Mouse (Mus musculus) MEL (cell line): Measurements from ENCODE around the gene Klf14.

ENCODE experiments used
- CHD1 ChIP-seq: IDR thresholded peaks from 2 replicates; pipeline ENCODE4 v1.6.1; 2012; ENCODE audit warnings: low read depth, mild to moderate bottlenecking, inconsistent platforms, low read length, improper control_type of control experiment
- CTCF ChIP-seq, 3 experiments: IDR thresholded peaks in 2 of 3; conservative IDR thresholded peaks in 1 of 3; 2 replicates each; pipeline ENCODE4 v1.5.1; 2011 to 2012; ENCODE audit warnings: low read length in 3 of 3, low read depth in 2 of 3, mild to moderate bottlenecking in 2 of 3, improper control_type of control experiment in 1 of 3, inconsistent platforms in 1 of 3, mixed read lengths in 1 of 3, moderate library complexity in 1 of 3; ENCODE audit not compliant: control insufficient read depth in 1 of 3, insufficient read depth in 1 of 3, poor library complexity in 1 of 3, severe bottlenecking in 1 of 3
- EP300 ChIP-seq, 2 experiments: IDR thresholded peaks; 2 replicates each; pipeline ENCODE4 v1.6.1; 2011; ENCODE audit warnings: improper control_type of control experiment in 2 of 2, low read length in 2 of 2, low read depth in 1 of 2, mild to moderate bottlenecking in 1 of 2
- GABPA ChIP-seq: IDR thresholded peaks from 2 replicates; pipeline ENCODE4 v1.6.1; 2012; ENCODE audit warnings: low read depth, mild to moderate bottlenecking, inconsistent platforms, low read length, improper control_type of control experiment, moderate library complexity
- HCFC1 ChIP-seq: IDR thresholded peaks from 2 replicates; pipeline ENCODE4 v1.6.1; 2012; ENCODE audit warnings: low read depth, mild to moderate bottlenecking, inconsistent platforms, low read length, improper control_type of control experiment, moderate library complexity
- KAT2A ChIP-seq: conservative IDR thresholded peaks from 2 replicates; pipeline ENCODE4 v1.6.1; 2012; ENCODE audit warnings: low read depth, low read length, improper control_type of control experiment, inconsistent platforms
- MAX ChIP-seq: IDR thresholded peaks from 2 replicates; pipeline ENCODE4 v1.6.1; 2011; ENCODE audit warnings: low read length, improper control_type of control experiment
- MEF2A ChIP-seq: IDR thresholded peaks from 2 replicates; pipeline ENCODE4 v1.6.1; 2014; ENCODE audit warnings: low read depth, mild to moderate bottlenecking, inconsistent platforms, low read length, improper control_type of control experiment; ENCODE audit not compliant: poor library complexity, insufficient replicate concordance, severe bottlenecking; ENCODE audit errors: extremely low read depth
- POLR2A ChIP-seq, 2 experiments: IDR thresholded peaks; 2 replicates each; pipeline ENCODE4 v1.6.1; 2011 to 2012; ENCODE audit warnings: low read length in 2 of 2, mild to moderate bottlenecking in 2 of 2, control low read depth in 1 of 2, improper control_type of control experiment in 1 of 2, low read depth in 1 of 2, moderate library complexity in 1 of 2; ENCODE audit not compliant: control insufficient read depth in 1 of 2, insufficient read depth in 1 of 2, poor library complexity in 1 of 2
- RAD21 ChIP-seq: IDR thresholded peaks from 2 replicates; pipeline ENCODE4 v1.6.1; 2011; ENCODE audit warnings: mild to moderate bottlenecking, low read depth, low read length, improper control_type of control experiment
- TAL1 ChIP-seq: IDR thresholded peaks from 2 replicates; pipeline ENCODE4 v1.6.1; 2012; ENCODE audit warnings: mild to moderate bottlenecking, inconsistent platforms, low read length, moderate library complexity, mixed read lengths
- TCF12 ChIP-seq: IDR thresholded peaks from 2 replicates; pipeline ENCODE4 v1.6.1; 2014; ENCODE audit warnings: low read depth, mild to moderate bottlenecking, inconsistent platforms, low read length, improper control_type of control experiment, moderate library complexity
- ZC3H11A ChIP-seq: IDR thresholded peaks from 2 replicates; pipeline ENCODE4 v1.6.1; 2012; ENCODE audit warnings: low read depth, mild to moderate bottlenecking, inconsistent platforms, low read length, improper control_type of control experiment

- TF ChIP-seq HCFC1, result no peak
- TF ChIP-seq EP300 (IDR thresholded peaks at IDR 0.05; ENCODE audit: low read depth in 1 of 2, low read length in 2 of 2), result no peak
- TF ChIP-seq CTCF (IDR thresholded peaks at IDR 0.05 in 2 of 3, conservative IDR thresholded peaks at IDR 0.05 in 1 of 3; ENCODE audit: control insufficient read depth in 1 of 3, insufficient read depth in 1 of 3, low read depth in 2 of 3, low read length in 3 of 3, poor library complexity in 1 of 3, severe bottlenecking in 1 of 3), result no peak
- TF ChIP-seq POLR2A (IDR thresholded peaks at IDR 0.05; ENCODE audit: control insufficient read depth in 1 of 2, insufficient read depth in 1 of 2, low read depth in 1 of 2, low read length in 2 of 2, poor library complexity in 1 of 2), result no peak
- TF ChIP-seq MEF2A, result no peak
- no peak for TF ChIP-seq KAT2A
- no peak for TF ChIP-seq MAX
- TF ChIP-seq TAL1, result no peak
- TF ChIP-seq TCF12, result no peak
- no peak for TF ChIP-seq RAD21
- no peak for TF ChIP-seq CHD1
- no peak for TF ChIP-seq ZC3H11A
- no peak for TF ChIP-seq GABPA
Measured at GRCm38 (mm10) chr6:30921826-30922225, 37.1 kb downstream of the Klf14 start.
